In genomic region chr13:51912994-51913393, GRCm38 (mm10) we compare ENCODE assay signal across 15 mouse cellular contexts.
"Had no signal": no experiment of that assay in that cellular context is flagged by ENCODE, and none has a peak within 500 bp of the region (broad histone marks: within the 10 kb centered on the region; RNA-seq: fewer than 3 reads in every experiment).

No protein-coding gene starts in this region.

- H3K27ac ChIP-seq: limb, embryonic 12.5 days; liver, embryonic 13.5 days; midbrain, embryonic 12.5 days; neural tube, embryonic 13.5 days had no signal

- H3K4me3 ChIP-seq: limb, embryonic 12.5 days; liver, embryonic 13.5 days; lung, embryonic 15.5 days; midbrain, embryonic 12.5 days; neural tube, embryonic 13.5 days; stomach, embryonic 15.5 days had no signal

- ATAC-seq: liver, postnatal 0 days; midbrain, embryonic 16.5 days had no signal

- DNase-seq: layer of hippocampus, adult 9-11 months; layer of hippocampus, postnatal 36 days; liver; liver, embryonic 13.5 days; liver, postnatal 0 days; retina, postnatal 1 day; right cerebral cortex, postnatal 4 days; spleen, adult 18-20 months; thymus, postnatal 4 days had no signal
